Mouse (Mus musculus) spleen, postnatal 36 days (tissue): ENCODE data around the gene Lonp1.
A peak's percentile ranks its signal among the peaks of the same experiment; 100 is the strongest.

Experiments used
- DNase-seq, 2 experiments: peaks; one replicate each; pipeline ENCODE4 v3.0.0; 2022; ENCODE audit warnings: low spot score in 2 of 2, mixed read lengths in 1 of 2

Gene Lonp1

DNA sequence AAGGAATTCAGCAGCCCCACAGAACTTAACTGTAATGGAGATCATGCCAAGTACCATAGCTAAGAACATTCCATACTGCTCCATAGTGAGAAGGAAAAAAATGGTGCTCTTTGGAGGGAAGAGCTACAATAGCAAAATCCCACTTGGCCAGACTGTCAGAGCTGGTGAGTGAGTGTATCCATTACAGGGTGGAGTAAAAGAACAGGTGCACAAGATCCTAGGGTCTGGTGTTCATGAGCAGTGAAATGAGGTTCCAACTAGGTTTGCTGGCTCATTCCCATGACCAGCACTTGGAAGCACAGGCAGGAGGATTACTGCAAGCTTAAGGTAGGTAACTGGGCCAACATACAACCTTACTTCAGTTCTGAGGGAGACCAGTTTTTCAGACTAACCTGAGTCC is 34.1 kb downstream of the Lonp1 start:
- no peak for DNase-seq

- no peak for DNase-seq
These were observed 37.8 kb downstream of the Lonp1 start for GRCm38 (mm10) chr17:56588921-56589320.

DNA sequence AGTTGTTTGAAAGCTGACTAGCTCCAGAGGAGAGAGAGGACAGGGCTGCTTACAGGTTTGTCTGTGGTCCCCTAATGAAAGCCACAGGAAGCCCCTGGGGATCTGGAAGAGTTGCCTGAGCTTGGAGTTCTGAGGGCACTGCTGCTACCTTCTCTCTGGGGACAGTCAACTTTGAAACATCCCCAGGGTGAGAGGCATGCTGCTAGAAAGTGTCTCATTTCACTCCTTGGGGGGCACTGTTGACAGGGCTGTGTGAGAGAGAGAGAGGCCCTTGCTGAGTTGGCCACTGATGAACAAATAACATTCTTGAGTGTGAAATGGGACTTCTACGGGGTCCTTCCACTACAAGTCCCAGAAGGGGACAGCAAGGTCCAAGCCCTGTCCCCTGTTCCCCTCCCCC is 38.9 kb downstream of the Lonp1 start:
- no peak for DNase-seq

GRCm38 (mm10) chr17:56585171-56585821 is 41.4 kb downstream of the Lonp1 start:
- DNase-seq = peak; percentile 54 to 57

- peak; percentile 99 for DNase-seq
These were observed 42.2 kb downstream of the Lonp1 start, which contains the start of the genes Safb2 and Safb for GRCm38 (mm10) chr17:56584257-56585130. TSS of gene Safb2 (minus strand) at chr17:56584585. TSS of gene Safb (plus strand) at chr17:56584825.

DNA sequence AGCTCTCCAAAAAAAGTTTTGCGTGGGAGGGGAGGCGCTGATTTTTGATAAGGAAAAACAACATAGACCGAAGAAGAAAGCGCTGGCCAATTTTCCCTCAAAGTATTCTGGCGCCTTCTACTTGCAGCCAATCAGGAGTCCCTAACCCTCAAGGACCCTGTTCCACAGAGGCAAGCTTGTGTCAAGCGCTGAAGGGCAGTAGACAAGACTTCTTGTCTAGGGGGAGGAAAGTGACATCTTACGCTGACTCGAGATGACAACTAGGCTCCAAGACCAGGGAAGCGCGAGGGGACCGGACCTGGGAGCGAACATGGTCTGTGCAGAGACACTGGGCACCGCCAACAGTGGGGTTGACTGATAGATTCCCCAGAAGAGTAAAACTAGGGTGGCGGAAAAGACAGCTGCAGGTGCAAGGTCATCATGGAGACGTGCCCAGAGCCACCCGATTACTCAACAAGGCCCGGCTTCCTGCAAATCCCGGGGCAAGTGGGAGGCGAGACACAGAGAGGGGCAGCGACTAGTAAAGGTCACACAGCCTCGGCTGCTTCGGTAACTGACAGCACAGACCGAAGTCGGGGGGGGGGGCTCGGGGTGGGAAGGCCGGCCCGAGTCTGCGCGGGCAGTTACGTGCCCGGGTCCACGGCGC is 43.0 kb downstream of the Lonp1 start:
- no peak for DNase-seq

GRCm38 (mm10) chr17:56583071-56583470 is 43.6 kb downstream of the Lonp1 start:
- no peak for DNase-seq

GRCm38 (mm10) chr17:56572939-56573338 is 53.7 kb downstream of the Lonp1 start:
- DNase-seq = no peak

GRCm38 (mm10) chr17:56572154-56572553 is 54.5 kb downstream of the Lonp1 start:
- DNase-seq = no peak

DNA sequence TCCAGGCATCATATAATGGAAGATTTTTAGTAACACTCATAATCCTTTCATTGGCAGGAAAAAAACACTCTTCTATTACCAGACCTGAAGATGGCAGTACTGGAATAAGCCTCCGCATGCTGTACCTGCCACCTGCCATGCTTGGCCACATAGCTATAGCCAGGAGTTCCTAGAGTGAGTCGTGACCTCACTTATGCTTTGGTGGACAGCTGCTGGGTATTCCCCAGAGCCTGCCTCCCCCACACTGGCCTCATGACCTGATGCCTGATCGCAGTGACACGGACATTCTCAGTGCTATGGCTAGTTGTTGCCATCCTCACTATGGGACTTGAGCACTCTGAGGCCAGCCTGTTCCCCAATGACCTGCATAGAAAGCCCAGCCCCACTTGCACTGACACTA is 56.4 kb downstream of the Lonp1 start:
- DNase-seq = no peak

- no peak for DNase-seq
These were observed 59.3 kb downstream of the Lonp1 start for GRCm38 (mm10) chr17:56567370-56567769.

DNA sequence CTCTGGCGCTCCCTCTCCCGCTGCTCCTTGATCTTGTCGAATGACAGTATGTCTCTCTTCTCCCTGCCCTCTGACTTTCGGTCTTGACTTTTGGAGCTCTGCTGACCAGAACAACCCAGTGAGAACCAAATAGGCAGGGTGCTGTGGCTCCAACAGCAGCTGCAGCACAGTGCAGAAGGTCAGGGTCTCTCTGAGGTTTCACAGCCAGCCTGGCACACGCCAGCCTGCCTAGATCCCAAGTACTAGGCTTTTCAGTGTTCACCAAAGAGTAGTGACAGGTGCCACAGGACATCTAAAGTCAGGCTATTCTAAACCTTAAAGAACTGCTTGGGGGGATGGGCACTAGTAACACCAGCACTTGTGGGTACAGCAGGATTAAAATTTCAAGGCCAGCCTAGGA is 59.8 kb downstream of the Lonp1 start:
- DNase-seq = no peak

DNA sequence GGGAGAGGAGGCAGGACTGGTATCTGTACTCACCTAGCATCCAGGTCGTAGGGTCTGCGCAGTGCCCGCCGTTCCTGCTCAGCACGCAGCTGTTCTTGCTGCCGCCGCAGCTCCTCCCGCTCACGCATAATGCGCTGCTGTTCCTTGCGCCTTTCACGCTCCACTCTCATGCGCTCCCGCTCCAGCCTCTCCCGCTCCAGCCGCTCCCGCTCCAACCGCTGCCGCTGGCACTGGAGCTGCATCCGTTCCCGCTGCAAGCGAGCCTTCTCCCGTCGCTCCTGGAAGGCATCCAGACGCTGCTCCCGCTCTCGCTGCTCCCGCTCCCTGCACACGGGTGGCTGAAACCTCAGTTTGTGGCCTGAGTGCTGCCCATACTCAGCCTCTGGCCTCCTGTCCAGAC is 60.4 kb downstream of the Lonp1 start:
- DNase-seq = no peak
